Mouse (Mus musculus): ENCODE data around the gene Abtb2.

Gene Abtb2

DNA sequence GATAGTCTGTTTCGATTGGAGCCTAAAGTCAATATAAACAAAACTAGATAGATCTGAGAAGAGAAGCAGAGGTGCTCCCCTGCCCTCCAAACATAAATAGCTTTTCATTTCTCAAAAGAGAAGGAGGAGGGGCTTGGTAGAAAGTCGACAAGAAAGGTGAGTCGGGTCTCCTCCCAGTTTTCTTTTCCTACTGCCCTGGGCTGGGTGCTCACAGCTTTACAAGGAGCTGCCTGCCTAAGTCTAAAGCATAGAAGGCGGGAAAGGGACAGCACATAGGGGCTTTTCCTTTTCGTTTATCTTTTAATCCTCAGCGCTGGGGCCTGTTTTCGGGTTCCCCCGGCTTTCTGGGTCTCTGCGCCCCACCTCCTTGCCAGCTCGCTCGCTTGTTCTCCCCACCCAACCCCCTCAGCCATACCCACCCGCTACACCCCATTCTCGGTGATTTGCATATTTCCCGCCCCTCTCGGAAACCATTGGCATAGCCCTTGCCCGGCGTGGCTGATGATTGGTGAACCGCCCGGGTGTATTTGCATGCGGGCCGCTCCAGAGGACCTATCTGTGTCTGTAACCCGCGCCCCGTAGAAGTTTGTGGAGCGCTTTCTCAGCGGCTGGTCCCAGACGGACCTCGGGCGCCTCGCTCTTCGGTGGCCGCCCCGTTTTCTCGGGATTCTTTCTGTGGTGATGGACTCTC lies at the start of gene Abtb2:
Abtb2 (plus strand) TSS at position 579 of the 691 bp plus-strand sequence.
- peak; percentile 100 for DNase-seq

- no peak for DNase-seq
Observed at GRCm38 (mm10) chr2:103516472-103516871, 49.6 kb upstream of the Abtb2 start.

- DNase-seq, result no peak
Observed at GRCm38 (mm10) chr2:103525596-103525995, 40.5 kb upstream of the Abtb2 start.

DNA sequence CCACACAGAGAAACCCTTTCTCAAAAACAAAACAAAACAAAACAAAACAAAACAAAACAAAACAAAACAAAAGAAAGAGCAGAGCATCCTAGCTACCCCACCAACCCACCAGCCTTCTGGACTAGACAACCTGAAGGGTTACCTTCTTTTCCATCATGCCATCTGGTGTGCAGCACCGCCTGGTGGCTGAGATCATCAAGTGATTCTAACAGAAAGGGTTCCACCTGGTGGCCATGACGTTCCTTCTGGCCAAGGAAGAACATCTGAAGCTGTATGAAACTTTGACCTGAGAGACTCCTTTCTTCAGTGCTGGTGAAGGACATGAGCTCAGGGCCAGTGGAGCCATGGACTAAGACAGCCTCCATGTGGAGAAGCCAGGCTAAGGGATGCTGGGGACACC lies 19.0 kb upstream of the Abtb2 start:
- peak; percentile 92 for DNase-seq

DNA sequence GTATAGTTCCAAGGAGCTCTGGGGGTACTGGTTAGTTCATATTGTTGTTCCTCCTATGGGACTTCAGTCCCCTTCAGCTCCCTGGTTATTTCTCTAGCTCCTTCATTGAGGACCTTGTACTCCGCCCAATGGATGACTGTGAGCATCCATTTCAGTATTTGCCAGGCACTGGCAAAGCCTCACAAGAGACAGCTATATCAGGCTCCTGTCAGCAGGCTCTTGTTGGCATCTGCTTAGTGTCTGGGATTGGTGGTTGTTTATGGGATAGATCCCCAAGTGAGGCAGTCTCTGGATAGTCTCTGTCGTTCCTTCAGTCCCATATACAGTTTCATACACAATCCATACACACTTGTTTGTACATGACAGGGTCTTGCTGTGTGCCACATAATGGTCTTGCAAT lies 15.8 kb upstream of the Abtb2 start:
- peak; percentile 93 for DNase-seq

DNA sequence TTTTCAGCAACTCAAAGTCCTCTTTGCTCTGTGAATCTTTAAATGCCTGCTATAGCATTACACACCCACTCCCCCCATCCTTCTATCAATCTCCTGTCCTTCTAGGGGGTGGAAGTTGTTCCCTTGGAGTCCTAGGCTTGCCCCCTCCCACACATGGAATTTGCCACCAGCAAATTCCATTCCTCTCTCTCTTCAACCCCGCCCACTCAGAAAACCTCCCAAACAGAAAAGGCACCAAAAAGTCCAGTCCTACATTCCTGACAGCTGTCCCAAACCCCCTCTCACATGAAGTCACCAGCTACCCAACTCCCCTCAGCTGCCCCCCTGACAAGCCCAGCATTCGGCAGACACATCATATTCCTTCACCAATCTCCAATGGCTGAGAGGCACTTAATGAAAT lies 12.1 kb upstream of the Abtb2 start:
- DNase-seq, result no peak

GRCm38 (mm10) chr2:103556125-103556877 lies 9.8 kb upstream of the Abtb2 start:
- DNase-seq, result peak; percentile 83

DNA sequence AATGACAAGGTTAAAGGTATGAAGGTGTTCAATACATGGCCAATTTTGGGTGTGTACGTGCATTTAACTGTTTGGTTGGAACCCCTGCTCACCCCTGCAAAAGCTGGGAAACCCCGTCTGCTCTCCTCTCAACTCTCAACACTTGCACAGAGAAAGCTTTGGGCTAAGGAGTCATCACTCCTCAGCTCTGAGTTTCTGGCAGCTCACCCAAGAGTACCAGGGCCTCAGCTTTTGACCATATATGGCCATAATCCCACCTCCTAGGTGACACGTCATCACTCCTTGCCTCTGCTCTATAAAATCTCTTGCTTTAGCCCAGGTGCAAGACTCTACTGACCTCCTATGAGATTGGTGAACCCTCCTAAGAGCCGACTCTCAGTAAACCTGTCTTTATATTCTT lies 5.2 kb upstream of the Abtb2 start:
- DNase-seq, result peak; percentile 66

GRCm38 (mm10) chr2:103564427-103565023 lies 1.6 kb upstream of the Abtb2 start:
- peak; percentile 29 for DNase-seq

DNA sequence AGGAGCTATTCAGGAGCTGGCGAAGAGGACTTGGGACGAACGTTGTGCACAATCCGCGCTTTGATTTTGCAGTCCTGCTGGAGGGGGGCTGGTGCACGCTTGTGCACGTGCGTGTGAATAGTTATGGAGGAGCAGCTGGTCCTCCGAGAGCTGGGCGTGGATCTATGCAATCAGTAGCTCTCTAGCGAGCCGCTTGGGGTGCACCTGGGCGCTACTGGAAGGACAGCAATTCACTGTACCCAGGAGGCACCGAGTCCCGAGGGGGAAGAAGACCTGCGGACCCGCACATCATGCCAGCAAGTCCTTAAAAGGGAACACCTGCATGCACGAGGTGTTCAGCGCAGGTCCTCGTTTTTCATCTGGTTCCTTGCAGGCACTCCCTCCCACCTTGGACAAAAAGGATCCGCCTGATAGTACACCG lies 929 bp upstream of the Abtb2 start:
- peak; percentile 92 for DNase-seq

DNA sequence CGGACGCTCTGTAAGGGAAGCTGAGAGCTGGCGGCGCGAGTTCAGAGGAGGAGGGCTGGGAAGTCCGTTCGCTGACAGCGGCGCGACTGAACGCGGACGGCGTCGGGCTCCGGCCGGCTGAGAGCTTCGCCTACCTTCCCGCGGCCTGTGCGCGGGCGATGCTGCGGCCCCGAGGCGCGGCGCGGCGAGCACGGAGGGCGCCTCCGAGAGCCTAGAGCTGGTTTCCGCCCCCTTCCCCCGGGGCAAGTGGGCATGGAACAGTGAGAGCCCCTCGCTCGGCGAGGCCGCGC lies 258 bp downstream of the Abtb2 start:
- no peak for DNase-seq

- peak; percentile 95 for DNase-seq
Observed at GRCm38 (mm10) chr2:103566713-103567521, 807 bp downstream of the Abtb2 start.

DNA sequence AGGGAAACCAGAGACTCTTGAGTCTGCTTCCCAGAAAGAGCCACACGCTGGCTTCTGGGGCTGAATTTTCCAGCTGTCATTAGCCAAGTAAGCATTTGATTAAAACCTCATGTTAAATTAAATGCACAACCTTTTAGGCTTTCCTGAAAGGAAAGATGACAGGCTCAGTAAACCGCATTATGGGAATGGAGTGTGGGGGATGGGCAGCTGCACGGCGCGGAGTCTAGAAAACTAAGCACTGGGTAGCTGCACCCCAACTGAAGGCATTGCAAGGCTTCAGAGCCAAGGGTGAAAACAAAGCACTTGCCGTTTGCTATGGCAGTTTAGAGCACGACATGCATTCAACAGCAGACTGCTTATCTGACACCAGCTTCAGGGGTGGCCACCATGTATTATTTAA lies 2.1 kb downstream of the Abtb2 start:
- peak; percentile 79 for DNase-seq

DNA sequence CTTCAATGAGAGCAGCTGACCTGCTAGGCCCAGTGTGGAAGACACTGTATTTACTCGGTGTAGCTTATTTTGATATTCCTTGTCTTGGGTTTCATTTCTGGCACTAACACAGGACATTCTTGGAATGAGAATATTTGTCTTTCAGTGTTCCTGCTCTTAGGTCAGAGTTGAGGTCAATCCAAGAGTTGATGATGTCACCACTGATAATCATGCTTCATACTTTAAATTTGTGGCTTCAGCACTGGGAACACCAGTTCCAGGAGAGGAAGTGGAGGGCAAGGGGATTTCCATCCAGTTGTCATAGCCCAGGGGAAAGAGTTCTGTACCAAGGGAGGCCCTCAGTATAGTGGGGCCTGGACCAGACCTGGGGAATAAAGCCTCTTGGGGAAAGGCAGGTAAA lies 3.6 kb downstream of the Abtb2 start:
- DNase-seq, result peak; percentile 88

- no peak for DNase-seq
Observed at GRCm38 (mm10) chr2:103572354-103572753, 6.2 kb downstream of the Abtb2 start.

GRCm38 (mm10) chr2:103576371-103576770 lies 10.3 kb downstream of the Abtb2 start:
- no peak for DNase-seq

DNA sequence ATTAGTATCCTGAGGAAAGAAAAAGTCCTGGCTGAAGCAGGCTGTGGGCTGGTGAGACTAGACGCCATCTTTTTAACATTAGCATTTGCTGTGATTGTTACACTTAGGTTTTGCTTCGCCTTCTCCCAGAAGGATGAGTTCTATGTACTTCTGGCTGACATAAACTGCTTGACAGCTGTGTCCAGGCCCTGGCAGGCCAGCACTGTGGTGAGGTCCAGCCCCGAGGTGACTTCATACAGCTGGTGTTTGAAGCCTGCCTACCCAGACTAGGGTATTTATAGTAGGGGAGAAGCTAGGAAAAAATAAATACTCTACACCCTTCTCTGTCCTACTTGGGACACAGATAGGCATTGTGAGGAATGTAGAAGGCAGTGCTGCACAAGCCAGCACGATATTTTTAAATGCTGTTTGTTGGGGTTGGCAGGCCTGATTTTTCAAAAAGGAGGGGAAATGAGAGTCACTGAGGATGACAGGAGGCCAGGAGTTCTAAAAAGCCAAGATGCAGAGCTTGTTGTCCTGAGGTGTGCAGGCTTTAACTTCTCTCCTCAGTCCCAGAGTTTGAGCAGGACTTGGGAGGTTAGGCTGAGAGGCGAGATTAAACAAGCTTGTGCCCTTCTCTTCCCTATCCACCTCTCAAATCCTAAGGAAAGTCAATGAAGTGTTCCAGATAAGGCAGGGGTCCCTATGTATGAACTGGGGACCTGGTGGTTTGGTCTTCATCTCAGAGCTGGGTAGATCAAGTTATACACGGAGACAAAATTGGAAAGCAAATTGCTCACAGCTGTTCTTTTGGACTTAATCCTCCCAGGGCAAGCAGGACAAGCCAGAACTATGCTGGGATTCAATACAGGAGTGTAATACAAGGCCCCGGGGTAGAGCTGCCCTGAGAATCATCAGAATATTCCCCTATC lies 11.9 kb downstream of the Abtb2 start:
- DNase-seq, result peak; percentile 99

DNA sequence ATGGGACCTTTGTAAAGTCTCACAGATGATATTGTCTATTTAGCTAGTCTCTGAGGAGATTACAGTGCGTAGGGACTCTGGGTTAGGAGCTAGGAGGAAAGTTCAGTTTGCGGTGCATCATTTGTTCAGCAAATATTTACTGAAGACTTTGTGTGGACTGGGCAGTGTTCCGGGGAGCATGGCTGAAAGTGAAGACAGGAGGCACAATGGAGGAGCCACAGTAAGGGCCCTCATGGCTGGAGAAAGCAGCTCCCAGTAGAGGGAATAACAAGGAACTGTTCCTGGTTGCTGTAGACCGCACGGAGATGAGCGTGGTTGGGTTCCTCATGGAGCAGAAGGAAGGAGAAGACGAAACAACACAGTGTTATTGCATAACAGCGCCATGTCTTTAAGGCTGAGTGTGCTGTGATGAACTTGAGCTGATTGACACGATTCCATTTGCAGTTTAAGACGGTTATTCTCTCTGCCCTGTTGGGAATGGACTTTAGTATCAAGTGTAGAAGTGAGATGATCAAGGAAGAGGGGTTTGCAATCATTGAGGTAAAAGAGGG lies 12.6 kb downstream of the Abtb2 start:
- DNase-seq, result no peak

- DNase-seq, result no peak
Observed at GRCm38 (mm10) chr2:103580756-103581155, 14.6 kb downstream of the Abtb2 start.

GRCm38 (mm10) chr2:103581369-103581897 lies 15.3 kb downstream of the Abtb2 start:
- DNase-seq, result no peak

- peak; percentile 92 for DNase-seq
Observed at GRCm38 (mm10) chr2:103583316-103583715, 17.2 kb downstream of the Abtb2 start.

DNA sequence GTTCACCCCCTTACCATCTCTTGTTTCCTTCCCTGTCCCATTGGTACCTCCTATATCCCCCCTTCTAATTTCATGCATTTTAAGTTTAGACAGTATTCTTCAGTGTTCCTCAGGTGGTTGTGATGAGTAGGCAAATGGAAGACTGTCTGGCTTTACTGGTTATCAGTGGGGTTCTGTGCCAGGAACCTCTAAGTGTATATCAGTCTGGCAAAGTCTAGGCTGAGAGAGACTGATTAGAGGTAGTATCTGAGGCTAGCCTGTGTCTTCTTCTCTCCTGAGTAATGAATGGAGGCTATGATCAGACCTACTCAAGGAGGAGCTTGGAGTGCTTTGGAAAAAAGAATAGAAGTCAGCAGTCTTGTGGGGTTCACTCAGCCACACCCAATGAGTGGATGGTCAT lies 18.0 kb downstream of the Abtb2 start:
- DNase-seq, result no peak
